Mouse (Mus musculus) kidney, postnatal 14 days (tissue): ENCODE measurements around the gene Kat6b.

Experiments used
- DNase-seq: peaks from one replicate; pipeline ENCODE4 v3.0.0; 2022; ENCODE audit warnings: mixed read lengths

Gene Kat6b

GRCm38 (mm10) chr14:21720430-21721205 is 239.4 kb downstream of the Kat6b start:
- no peak for DNase-seq
